Mouse (Mus musculus): ENCODE measurements around the gene Acrv1. TPM values are rescaled to one million over a fixed set of nuclear protein-coding genes. Genes with fewer than 3 reads are reported as not detected.
"Not testable (repeated sequence)": the region's sequence is repeated elsewhere in the genome, so short reads cannot be mapped to it uniquely, and the experiment has no call there.

Gene Acrv1
- not detected in 2 replicates for polyA plus RNA-seq (2015; fragmentation: Nextera tagmentation; extraction: Ambion mirVana)

GRCm38 (mm10) chr9:36692920-36693319 is at the start of gene Acrv1:
Gene Acrv1, plus strand, starts transcription at chr9:36693220.
- Histone ChIP-seq H3K4me1 (no peaks in the 10 kb centered on the region), H3K27ac (no peak within 1 kb of the TSS), H3K4me2 (no peak within 1 kb of the TSS), H3K27me3 (replicated peaks) (no peaks in the 10 kb centered on the region), H3K36me3 (replicated peaks) (no peaks in the 10 kb centered on the region), H3K9ac (no peak within 1 kb of the TSS), H3K4me3 (no peak within 1 kb of the TSS), H3K9me3 (no peaks in the 10 kb centered on the region)
- WGBS, result 63% methylated on average over 1 of the region's 1 CpGs
- no peak for ATAC-seq (replicated peaks)

GRCm38 (mm10) chr9:36643276-36643675 is 49.7 kb upstream of the Acrv1 start, which contains the start of gene A630095E13Rik:
Gene A630095E13Rik, minus strand, starts transcription at chr9:36643376.
- not testable (repeated sequence) for H3K4me2 ChIP-seq; H3K9ac ChIP-seq; H3K4me3 ChIP-seq; H3K27ac ChIP-seq; H3K9me3 ChIP-seq; H3K36me3 ChIP-seq (replicated peaks); H3K4me1 ChIP-seq; ATAC-seq (replicated peaks); H3K27me3 ChIP-seq (replicated peaks)
- WGBS, result 76% methylated on average over 3 of the region's 3 CpGs

- H3K4me1 ChIP-seq, result no peaks in the 10 kb centered on the region
- H3K36me3 ChIP-seq (replicated peaks), result no peaks in the 10 kb centered on the region
- H3K27ac ChIP-seq, result no peak overlapping the region
- H3K27me3 ChIP-seq (replicated peaks), result no peaks in the 10 kb centered on the region
- no peak overlapping the region for H3K4me2 ChIP-seq
- no peaks in the 10 kb centered on the region for H3K9me3 ChIP-seq
- no peak overlapping the region for H3K4me3 ChIP-seq
- ATAC-seq (replicated peaks), result no peak
- WGBS, result 76% methylated on average over 2 of the region's 2 CpGs
- H3K9ac ChIP-seq, result no peak overlapping the region
These were observed 11.6 kb upstream of the Acrv1 start for GRCm38 (mm10) chr9:36681424-36681823.

- H3K27me3 ChIP-seq (replicated peaks), result no peaks in the 10 kb centered on the region
- H3K36me3 ChIP-seq (replicated peaks), result no peaks in the 10 kb centered on the region
- H3K4me1 ChIP-seq, result no peaks in the 10 kb centered on the region
- no peaks in the 10 kb centered on the region for H3K9me3 ChIP-seq
- no peak for ATAC-seq (replicated peaks)
- no peak overlapping the region for H3K4me3 ChIP-seq
- H3K4me2 ChIP-seq, result no peak overlapping the region
- no peak overlapping the region for H3K27ac ChIP-seq
- no peak overlapping the region for H3K9ac ChIP-seq
These were observed 5.7 kb upstream of the Acrv1 start for GRCm38 (mm10) chr9:36687329-36687728.

- 95% methylated on average over 10 of the region's 10 CpGs for WGBS
- H3K4me2 ChIP-seq, result no peak overlapping the region
- ATAC-seq (replicated peaks), result no peak
- H3K4me1 ChIP-seq, result no peaks in the 10 kb centered on the region
- no peak overlapping the region for H3K9ac ChIP-seq
- no peaks in the 10 kb centered on the region for H3K36me3 ChIP-seq (replicated peaks)
- no peaks in the 10 kb centered on the region for H3K9me3 ChIP-seq
- no peak overlapping the region for H3K27ac ChIP-seq
- no peak overlapping the region for H3K4me3 ChIP-seq
- no peaks in the 10 kb centered on the region for H3K27me3 ChIP-seq (replicated peaks)
These were observed 1.3 kb downstream of the Acrv1 start for GRCm38 (mm10) chr9:36694276-36694675.

- ATAC-seq (replicated peaks), result no peak
- no peaks in the 10 kb centered on the region for H3K4me1 ChIP-seq
- no peaks in the 10 kb centered on the region for H3K27me3 ChIP-seq (replicated peaks)
- no peak overlapping the region for H3K4me2 ChIP-seq
- H3K27ac ChIP-seq, result no peak overlapping the region
- H3K9me3 ChIP-seq, result no peaks in the 10 kb centered on the region
- WGBS, result 88% methylated on average over 3 of the region's 3 CpGs
- no peak overlapping the region for H3K9ac ChIP-seq
- H3K4me3 ChIP-seq, result no peak overlapping the region
- no peaks in the 10 kb centered on the region for H3K36me3 ChIP-seq (replicated peaks)
These were observed 12.9 kb downstream of the Acrv1 start for GRCm38 (mm10) chr9:36705923-36706322.

GRCm38 (mm10) chr9:36707304-36707703 is 14.3 kb downstream of the Acrv1 start:
- no peaks in the 10 kb centered on the region for H3K9me3 ChIP-seq

GRCm38 (mm10) chr9:36716624-36717023 is 23.6 kb downstream of the Acrv1 start:
- Histone ChIP-seq H3K27me3 (replicated peaks) (no peaks in the 10 kb centered on the region), H3K4me2 (no peak overlapping the region), H3K9me3 (no peaks in the 10 kb centered on the region), H3K27ac (no peak overlapping the region), H3K9ac (no peak overlapping the region), H3K4me3 (no peak overlapping the region), H3K4me1 (no peaks in the 10 kb centered on the region), H3K36me3 (replicated peaks) (0 out of 2 replicates have a peak, but pooled peaks cover 2% of the 10 kb centered on the region)
- WGBS, result 82% methylated on average over 3 of the region's 3 CpGs
- ATAC-seq (replicated peaks), result no peak

More at GRCm38 (mm10) chr9:36707304-36707703, 14.3 kb downstream of the Acrv1 start:
- Histone ChIP-seq H3K36me3 (replicated peaks) (no peaks in the 10 kb centered on the region), H3K4me1 (no peaks in the 10 kb centered on the region), H3K27ac (no peak overlapping the region), H3K4me2 (no peak overlapping the region), H3K9ac (no peak overlapping the region), H3K27me3 (replicated peaks) (no peaks in the 10 kb centered on the region), H3K4me3 (no peak overlapping the region)
- WGBS, result 95% methylated on average over 6 of the region's 6 CpGs
- no peak for ATAC-seq (replicated peaks)

- H3K9me3 ChIP-seq, result no peaks in the 10 kb centered on the region
- H3K4me2 ChIP-seq, result peak overlapping the region; percentile 91
- H3K27ac ChIP-seq, result peak overlapping the region; percentile 79
- peak; percentile 97 for ATAC-seq (replicated peaks)
- peak overlapping the region; percentile 63 for H3K9ac ChIP-seq
- no peaks in the 10 kb centered on the region for H3K27me3 ChIP-seq (replicated peaks)
- WGBS, result under 1% methylated on average over 53 of the region's 53 CpGs
- peak overlapping the region; percentile 59 for H3K4me3 ChIP-seq
- H3K36me3 ChIP-seq (replicated peaks), result 0 out of 2 replicates have a peak, but pooled peaks cover 3% of the 10 kb centered on the region
- peaks cover 14% of the 10 kb centered on the region for H3K4me1 ChIP-seq
These were observed 33.4 kb downstream of the Acrv1 start for GRCm38 (mm10) chr9:36726131-36727033.

GRCm38 (mm10) chr9:36727034-36727755 is 34.2 kb downstream of the Acrv1 start, which contains the start of gene Chek1:
Gene Chek1, minus strand, starts transcription at chr9:36727065.
- Histone ChIP-seq H3K36me3 (replicated peaks) (peaks cover 8% of the 10 kb centered on the region; the same call in 1 of the 2 replicates), H3K4me3 (peak within 1 kb of the TSS; percentile 59), H3K4me2 (peak within 1 kb of the TSS; percentile 91), H3K9me3 (no peaks in the 10 kb centered on the region), H3K9ac (peak within 1 kb of the TSS; percentile 63), H3K27ac (peak within 1 kb of the TSS; percentile 79), H3K27me3 (replicated peaks) (no peaks in the 10 kb centered on the region), H3K4me1 (peaks cover 14% of the 10 kb centered on the region)
- 9% methylated on average over 12 of the region's 12 CpGs for WGBS
- peak; percentile 8; the same call in 1 of the 2 replicates for ATAC-seq (replicated peaks)
